Mouse (Mus musculus) cerebellum, adult 2 months (tissue): ENCODE data around the gene Cfap206. TPM values are rescaled to one million over a fixed set of nuclear protein-coding genes. Genes with fewer than 3 reads are reported as not detected.
"Not testable (repeated sequence)": the region's sequence is repeated elsewhere in the genome, so short reads cannot be mapped to it uniquely, and the experiment has no call there.

Experiments used
- DNase-seq, 2 experiments: peaks; one replicate each; pipeline ENCODE4 v3.0.0; 2021
- H3K27ac ChIP-seq: fragments of 200-500 bp; 2 replicates; pipeline ENCODE4 v1.5.1; 2012; ENCODE audit warnings: low read length, control low read depth, inconsistent platforms; ENCODE audit not compliant: insufficient read depth
- H3K27me3 ChIP-seq: fragments of 200-500 bp; 2 replicates; pipeline ENCODE4 v1.6.1; 2012; ENCODE audit warnings: inconsistent platforms, mild to moderate bottlenecking, low read length, moderate library complexity; ENCODE audit not compliant: control insufficient read depth, insufficient read depth
- H3K4me1 ChIP-seq: fragments of 200-500 bp; 2 replicates; pipeline ENCODE4 v1.6.1; 2011; ENCODE audit warnings: low read length; ENCODE audit not compliant: control insufficient read depth, insufficient read depth
- H3K4me3 ChIP-seq: fragments of 200-500 bp; replicated peaks from 2 replicates; pipeline ENCODE3; 2011; ENCODE audit warnings: mild to moderate bottlenecking, low read depth, low read length, control low read depth; ENCODE audit not compliant: insufficient read depth
- CTCF ChIP-seq: fragments of 200-500 bp; IDR thresholded peaks from 2 replicates; pipeline ENCODE4 v1.5.1; 2011; ENCODE audit warnings: low read depth, mild to moderate bottlenecking, control low read depth, low read length, moderate library complexity, borderline replicate concordance; ENCODE audit not compliant: insufficient read depth
- POLR2A ChIP-seq: fragments of 200-500 bp; IDR thresholded peaks from 2 replicates; pipeline ENCODE4 v1.6.1; 2011; ENCODE audit warnings: low read length, control low read depth, borderline replicate concordance; ENCODE audit not compliant: insufficient read depth
- WGBS: fragments of 180-500 bp; shearing (Covaris S2); methylation state at CpG from one replicate; pipeline ENCODE4 v1.1.7; 2018; 5-methylcytosine and 5-hydroxymethylcytosine counted together
- polyA plus RNA-seq: library from polyadenylated mRNA; depleted of rRNA; stranded (reverse); fragments of >200 nt; gene quantifications from 2 replicates; pipeline ENCODE4 v1.2.3, GENCODE M21; 2012; rRNA removed

Gene Cfap206
- 0.59 and 1.2 TPM in 2 replicates for polyA plus RNA-seq

- peak; percentile 52 to 64 for DNase-seq
- Histone ChIP-seq H3K4me1 (no peaks in the 10 kb centered on the region), H3K27me3 (no peaks in the 10 kb centered on the region), H3K27ac (no peak within 1 kb of the TSS), H3K4me3 (peak within 1 kb of the TSS; percentile 56)
- TF ChIP-seq CTCF, result no peak
- no peak for TF ChIP-seq POLR2A
- WGBS, result under 1% methylated on average over 38 of the region's 38 CpGs
Measured at GRCm38 (mm10) chr4:34729851-34730341, at the start of gene Cfap206. Gene Cfap206, minus strand, starts transcription at chr4:34730206.

GRCm38 (mm10) chr4:34777677-34778527 lies 47.9 kb upstream of the Cfap206 start, which contains the start of gene Smim8:
Gene Smim8, minus strand, starts transcription at chr4:34778423.
- Histone ChIP-seq H3K27ac (peak within 1 kb of the TSS; percentile 80), H3K27me3 (no peaks in the 10 kb centered on the region), H3K4me1 (no peaks in the 10 kb centered on the region), H3K4me3 (peak within 1 kb of the TSS; percentile 94)
- TF ChIP-seq CTCF (peak; percentile 76), POLR2A (peak; percentile 83)
- peak; percentile 90 to 94 for DNase-seq
- WGBS, result 5% methylated on average over 40 of the region's 40 CpGs

- Histone ChIP-seq H3K27ac (no peak overlapping the region), H3K4me3 (no peak overlapping the region), H3K4me1 (no peaks in the 10 kb centered on the region), H3K27me3 (no peaks in the 10 kb centered on the region)
- no peak for DNase-seq
- WGBS, result 19% methylated on average over 8 of the region's 8 CpGs
- TF ChIP-seq POLR2A (no peak), CTCF (no peak)
Measured at GRCm38 (mm10) chr4:34771652-34772371, 41.8 kb upstream of the Cfap206 start.

- Histone ChIP-seq H3K4me1 (no peaks in the 10 kb centered on the region), H3K27ac (no peak within 1 kb of the TSS), H3K27me3 (no peaks in the 10 kb centered on the region), H3K4me3 (no peak within 1 kb of the TSS)
- no peak for DNase-seq
- whole genome bisulfite sequencing, result 87% methylated on average over 1 of the region's 1 CpGs
- TF ChIP-seq CTCF (no peak), POLR2A (no peak)
Measured at GRCm38 (mm10) chr4:34756163-34756562, 26.2 kb upstream of the Cfap206 start, which contains the start of gene Gm136. Gene Gm136, minus strand, starts transcription at chr4:34756263.

- Histone ChIP-seq H3K27me3 (no peaks in the 10 kb centered on the region), H3K4me1 (no peaks in the 10 kb centered on the region), H3K27ac (no peak overlapping the region), H3K4me3 (no peak overlapping the region)
- no peak for DNase-seq
- 20% methylated on average over 6 of the region's 6 CpGs for WGBS
- TF ChIP-seq POLR2A (no peak), CTCF (no peak)
Measured at GRCm38 (mm10) chr4:34749236-34749635, 19.2 kb upstream of the Cfap206 start.

GRCm38 (mm10) chr4:34734461-34734860 lies 4.5 kb upstream of the Cfap206 start:
- H3K4me1 ChIP-seq, result no peaks in the 10 kb centered on the region
- H3K27me3 ChIP-seq, result no peaks in the 10 kb centered on the region
- 79% methylated on average over 3 of the region's 3 CpGs for WGBS
- no peak for TF ChIP-seq CTCF
- no peak for TF ChIP-seq POLR2A
- H3K4me3 ChIP-seq, result no peak overlapping the region
- DNase-seq, result no peak
- no peak overlapping the region for H3K27ac ChIP-seq

GRCm38 (mm10) chr4:34733415-34733814 lies 3.4 kb upstream of the Cfap206 start:
- H3K27ac ChIP-seq, H3K27me3 ChIP-seq, H3K4me3 ChIP-seq, DNase-seq, H3K4me1 ChIP-seq: not testable (repeated sequence)
- peak; percentile 4; the same call in 1 of the 2 replicates for TF ChIP-seq CTCF
- WGBS, result 37% methylated on average over 2 of the region's 2 CpGs

GRCm38 (mm10) chr4:34725710-34726109 lies 4.3 kb downstream of the Cfap206 start:
- WGBS, result 92% methylated on average over 3 of the region's 3 CpGs
- H3K27me3 ChIP-seq, H3K27ac ChIP-seq, H3K4me3 ChIP-seq, DNase-seq, H3K4me1 ChIP-seq: not testable (repeated sequence)
